Comparison of ENCODE assay signal across 10 mouse cellular contexts in the genomic region with DNA sequence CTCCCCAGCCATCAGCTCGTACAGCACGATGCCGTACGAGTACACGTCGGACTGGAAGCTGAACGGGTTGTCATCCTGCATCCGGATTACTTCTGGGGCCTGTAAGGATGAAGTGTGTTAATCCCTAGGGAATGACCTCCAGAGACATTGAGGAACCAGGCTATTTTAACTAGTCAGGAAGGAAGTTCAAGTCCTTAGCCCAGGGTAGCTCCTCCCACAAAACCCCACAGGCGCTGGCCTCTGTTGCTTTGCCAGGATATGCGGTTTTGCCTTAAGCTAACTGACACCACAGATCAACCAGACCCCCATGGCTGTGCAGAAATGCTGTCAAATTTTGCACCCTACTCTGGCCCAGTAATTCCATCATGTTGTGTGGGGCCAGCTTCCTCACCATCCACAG. TPM values are rescaled to one million over a fixed set of nuclear protein-coding genes. Genes with fewer than 3 reads are reported as not detected.
DNase-seq lines count a peak whose midpoint lies in the region.
"Had no signal": no experiment of that assay in that cellular context is flagged by ENCODE, and none has a peak within 500 bp of the region (broad histone marks: within the 10 kb centered on the region; RNA-seq: fewer than 3 reads in every experiment).

No protein-coding gene starts in this region.

- H3K36me3 ChIP-seq in megakaryocyte, embryonic 14.5 days (replicated peaks; ENCODE audit: low read length), result peaks cover 98% of the 10 kb centered on the region

- H3K4me1 ChIP-seq in megakaryocyte, embryonic 14.5 days, result peaks cover 69% of the 10 kb centered on the region
- H3K4me1 ChIP-seq: limb, embryonic 10.5 days; neural tube, embryonic 13.5 days had no signal

- H3K9me3 ChIP-seq in megakaryocyte, embryonic 14.5 days, result no peaks in the 10 kb centered on the region
- H3K9me3 ChIP-seq: limb, embryonic 10.5 days; neural tube, embryonic 13.5 days had no signal

- DNase-seq in CD4-positive helper T cell, adult 2 months (ENCODE audit: low read depth, low spot score), result peak; percentile 31
- peak; percentile 62 for DNase-seq in R1 (ENCODE audit: low read depth, low spot score)
- DNase-seq in kidney, adult 8-10 months, result peak; percentile 50 to 56
- DNase-seq in cerebellum, adult 18-20 months, result no peak
- no peak for DNase-seq in urinary bladder, postnatal 10 days (ENCODE audit: low spot score)
- DNase-seq in right cerebral cortex, postnatal 25 days, result no peak

- peak overlapping the region; percentile 81 for H3K4me3 ChIP-seq in megakaryocyte, embryonic 14.5 days (replicated peaks)
- H3K4me3 ChIP-seq: limb, embryonic 10.5 days; neural tube, embryonic 13.5 days had no signal

- H3K27me3 ChIP-seq in megakaryocyte, embryonic 14.5 days (replicated peaks), result no peaks in the 10 kb centered on the region
- H3K27me3 ChIP-seq: neural tube, embryonic 13.5 days had no signal

RNA-seq across cellular contexts. Expression of gene Mkrn2, which starts 18.1 kb away (rescaled TPM):
- 3.1 and 4.1 TPM in 2 replicates for polyA plus RNA-seq in megakaryocyte, embryonic 14.5 days (2012; ENCODE audit: insufficient read depth, low replicate concordance)

RNA-seq across cellular contexts. Expression of gene Mkrn2os, which starts 27.4 kb away (rescaled TPM):
- not detected in 2 replicates for polyA plus RNA-seq in megakaryocyte, embryonic 14.5 days (2012; ENCODE audit: insufficient read depth, low replicate concordance)
- polyA plus RNA-seq: macrophage had no signal

RNA-seq across cellular contexts. Expression of gene Raf1, which starts 56.6 kb away (rescaled TPM):
- 4.2 and 27.8 TPM in 2 replicates for polyA plus RNA-seq in megakaryocyte, embryonic 14.5 days (2012; ENCODE audit: insufficient read depth, low replicate concordance)

Comparison
In these comparisons a context has a peak if more than half of its experiments do, and no peak if none do; other contexts are left out.
1. DNase-seq: peak in CD4-positive helper T cell, adult 2 months (single experiment), R1 (single experiment) and kidney, adult 8-10 months (2 of 2); none in cerebellum, adult 18-20 months (0 of 2), urinary bladder, postnatal 10 days (single experiment) and right cerebral cortex, postnatal 25 days (single experiment).